Mouse (Mus musculus): ENCODE results near the gene Nrsn2. TPM values are rescaled to one million over a fixed set of nuclear protein-coding genes. Genes with fewer than 3 reads are reported as not detected.

The Nrsn2 gene
- 5.3 and 6.2 TPM in 2 replicates for polyA plus RNA-seq (2014; fragmentation: Nextera tagmentation; extraction: Ambion mirVana)

- Histone ChIP-seq H3K4me3 (ENCODE audit: low read depth, low read length) (peak within 1 kb of the TSS; percentile 16), H3K4me1 (ENCODE audit: control insufficient read depth, insufficient read depth, low read length) (peaks cover 14% of the 10 kb centered on the region), H3K27me3 (ENCODE audit: control insufficient read depth, insufficient read depth, low read length) (peaks cover 5% of the 10 kb centered on the region; the same call in 1 of the 2 replicates), H3K4me2 (peak within 1 kb of the TSS; percentile 44), H3K9me3 (ENCODE audit: control insufficient read depth, low read length) (no peaks in the 10 kb centered on the region), H3K36me3 (ENCODE audit: control insufficient read depth, insufficient read depth, low read length) (no peaks in the 10 kb centered on the region), H3K9ac (ENCODE audit: low read length) (peak within 1 kb of the TSS; percentile 28), H3K27ac (ENCODE audit: low read depth, low read length) (peak within 1 kb of the TSS; percentile 72)
- DNase-seq (ENCODE audit: low spot score, missing footprints) (peak; percentile 92), ATAC-seq (ENCODE audit: low FRiP score) (peak; percentile 67)
- 1% methylated on average over 16 of the region's 16 CpGs for WGBS
Measured at GRCm38 (mm10) chr2:152376345-152376741, at the start of gene Nrsn2. Gene Nrsn2 (minus strand): TSS chr2:152376638.

- Histone ChIP-seq H3K27me3 (ENCODE audit: control insufficient read depth, insufficient read depth, low read length) (no peaks in the 10 kb centered on the region), H3K4me2 (peak overlapping the region; percentile 83; the same call in 1 of the 2 replicates)
- 93% methylated on average over 3 of the region's 3 CpGs for WGBS
Measured at GRCm38 (mm10) chr2:152415786-152416185, 39.3 kb upstream of the Nrsn2 start.

GRCm38 (mm10) chr2:152415287-152415686 is 38.8 kb upstream of the Nrsn2 start, which contains the start of gene 6820408C15Rik:
Gene 6820408C15Rik (plus strand): TSS chr2:152415587.
- Histone ChIP-seq H3K4me3 (ENCODE audit: low read depth, low read length) (peak within 1 kb of the TSS; percentile 96), H3K4me1 (ENCODE audit: control insufficient read depth, insufficient read depth, low read length) (peaks cover 29% of the 10 kb centered on the region), H3K27me3 (ENCODE audit: control insufficient read depth, insufficient read depth, low read length) (no peaks in the 10 kb centered on the region), H3K9ac (ENCODE audit: low read length) (peak within 1 kb of the TSS; percentile 98), H3K27ac (ENCODE audit: low read depth, low read length) (peak within 1 kb of the TSS; percentile 94), H3K4me2 (peak within 1 kb of the TSS; percentile 83), H3K36me3 (ENCODE audit: control insufficient read depth, insufficient read depth, low read length) (no peaks in the 10 kb centered on the region), H3K9me3 (ENCODE audit: control insufficient read depth, low read length) (peaks cover 7% of the 10 kb centered on the region; the same call in 1 of the 2 replicates)
- WGBS, result 28% methylated on average over 4 of the region's 4 CpGs
- DNase-seq (ENCODE audit: low spot score, missing footprints), result no peak
- no peak for ATAC-seq (ENCODE audit: low FRiP score)

More at GRCm38 (mm10) chr2:152415786-152416185, 39.3 kb upstream of the Nrsn2 start:
- ATAC-seq (ENCODE audit: low FRiP score), result no peak
- peaks cover 7% of the 10 kb centered on the region; the same call in 1 of the 2 replicates for H3K9me3 ChIP-seq (ENCODE audit: control insufficient read depth, low read length)
- H3K36me3 ChIP-seq (ENCODE audit: control insufficient read depth, insufficient read depth, low read length), result no peaks in the 10 kb centered on the region
- peak overlapping the region; percentile 96; the same call in 1 of the 2 replicates for H3K4me3 ChIP-seq (ENCODE audit: low read depth, low read length)
- peak overlapping the region; percentile 98; the same call in 1 of the 2 replicates for H3K9ac ChIP-seq (ENCODE audit: low read length)
- peak; percentile 82 for DNase-seq (ENCODE audit: low spot score, missing footprints)
- H3K4me1 ChIP-seq (ENCODE audit: control insufficient read depth, insufficient read depth, low read length), result peaks cover 24% of the 10 kb centered on the region
- no peak overlapping the region for H3K27ac ChIP-seq (ENCODE audit: low read depth, low read length)

- Histone ChIP-seq H3K27ac (ENCODE audit: low read depth, low read length) (peak within 1 kb of the TSS; percentile 94), H3K4me2 (peak within 1 kb of the TSS; percentile 83), H3K36me3 (ENCODE audit: control insufficient read depth, insufficient read depth, low read length) (no peaks in the 10 kb centered on the region), H3K4me3 (ENCODE audit: low read depth, low read length) (peak within 1 kb of the TSS; percentile 96), H3K4me1 (ENCODE audit: control insufficient read depth, insufficient read depth, low read length) (peaks cover 31% of the 10 kb centered on the region), H3K27me3 (ENCODE audit: control insufficient read depth, insufficient read depth, low read length) (no peaks in the 10 kb centered on the region), H3K9me3 (ENCODE audit: control insufficient read depth, low read length) (peaks cover 7% of the 10 kb centered on the region; the same call in 1 of the 2 replicates), H3K9ac (ENCODE audit: low read length) (peak within 1 kb of the TSS; percentile 98)
- ATAC-seq (ENCODE audit: low FRiP score) (peak; percentile 75), DNase-seq (ENCODE audit: low spot score, missing footprints) (peak; percentile 98)
- under 1% methylated on average over 43 of the region's 65 CpGs for WGBS
Measured at GRCm38 (mm10) chr2:152414591-152415165, 38.2 kb upstream of the Nrsn2 start, which contains the start of gene Zcchc3. Gene Zcchc3 (minus strand): TSS chr2:152415027.

GRCm38 (mm10) chr2:152413765-152414584 is 37.5 kb upstream of the Nrsn2 start:
- H3K36me3 ChIP-seq (ENCODE audit: control insufficient read depth, insufficient read depth, low read length), result no peaks in the 10 kb centered on the region
- WGBS, result under 1% methylated on average over 85 of the region's 86 CpGs
- ATAC-seq (ENCODE audit: low FRiP score), result peak; percentile 13

GRCm38 (mm10) chr2:152413158-152413764 is 36.8 kb upstream of the Nrsn2 start:
- Histone ChIP-seq H3K36me3 (ENCODE audit: control insufficient read depth, insufficient read depth, low read length) (no peaks in the 10 kb centered on the region), H3K9ac (ENCODE audit: low read length) (peak overlapping the region; percentile 98), H3K4me3 (ENCODE audit: low read depth, low read length) (peak overlapping the region; percentile 96), H3K4me1 (ENCODE audit: control insufficient read depth, insufficient read depth, low read length) (peaks cover 31% of the 10 kb centered on the region), H3K9me3 (ENCODE audit: control insufficient read depth, low read length) (peaks cover 7% of the 10 kb centered on the region; the same call in 1 of the 2 replicates), H3K4me2 (peak overlapping the region; percentile 83), H3K27ac (ENCODE audit: low read depth, low read length) (peak overlapping the region; percentile 94), H3K27me3 (ENCODE audit: control insufficient read depth, insufficient read depth, low read length) (no peaks in the 10 kb centered on the region)
- WGBS, result under 1% methylated on average over 21 of the region's 21 CpGs
- ATAC-seq (ENCODE audit: low FRiP score) (no peak), DNase-seq (ENCODE audit: low spot score, missing footprints) (peak; percentile 91)

More at GRCm38 (mm10) chr2:152413765-152414584, 37.5 kb upstream of the Nrsn2 start:
- peak overlapping the region; percentile 94 for H3K27ac ChIP-seq (ENCODE audit: low read depth, low read length)
- peak overlapping the region; percentile 83 for H3K4me2 ChIP-seq
- peak overlapping the region; percentile 98 for H3K9ac ChIP-seq (ENCODE audit: low read length)
- peak; percentile 96 for DNase-seq (ENCODE audit: low spot score, missing footprints)
- peaks cover 7% of the 10 kb centered on the region; the same call in 1 of the 2 replicates for H3K9me3 ChIP-seq (ENCODE audit: control insufficient read depth, low read length)
- H3K4me1 ChIP-seq (ENCODE audit: control insufficient read depth, insufficient read depth, low read length), result peaks cover 31% of the 10 kb centered on the region
- peak overlapping the region; percentile 96 for H3K4me3 ChIP-seq (ENCODE audit: low read depth, low read length)
- H3K27me3 ChIP-seq (ENCODE audit: control insufficient read depth, insufficient read depth, low read length), result no peaks in the 10 kb centered on the region

- DNase-seq (ENCODE audit: low spot score, missing footprints), result peak; percentile 92
- H3K36me3 ChIP-seq (ENCODE audit: control insufficient read depth, insufficient read depth, low read length), result no peaks in the 10 kb centered on the region
- peaks cover 7% of the 10 kb centered on the region; the same call in 1 of the 2 replicates for H3K9me3 ChIP-seq (ENCODE audit: control insufficient read depth, low read length)
- WGBS, result 2% methylated on average over 15 of the region's 15 CpGs
- peak overlapping the region; percentile 83 for H3K4me2 ChIP-seq
- ATAC-seq (ENCODE audit: low FRiP score), result no peak
- H3K27ac ChIP-seq (ENCODE audit: low read depth, low read length), result peak overlapping the region; percentile 54; the same call in 1 of the 2 replicates
- no peaks in the 10 kb centered on the region for H3K27me3 ChIP-seq (ENCODE audit: control insufficient read depth, insufficient read depth, low read length)
- peak overlapping the region; percentile 98 for H3K9ac ChIP-seq (ENCODE audit: low read length)
- H3K4me1 ChIP-seq (ENCODE audit: control insufficient read depth, insufficient read depth, low read length), result peaks cover 31% of the 10 kb centered on the region
- H3K4me3 ChIP-seq (ENCODE audit: low read depth, low read length), result peak overlapping the region; percentile 96
Measured at GRCm38 (mm10) chr2:152412526-152413157, 36.2 kb upstream of the Nrsn2 start.

GRCm38 (mm10) chr2:152411471-152411870 is 35.0 kb upstream of the Nrsn2 start:
- Histone ChIP-seq H3K27me3 (ENCODE audit: control insufficient read depth, insufficient read depth, low read length) (no peaks in the 10 kb centered on the region), H3K36me3 (ENCODE audit: control insufficient read depth, insufficient read depth, low read length) (no peaks in the 10 kb centered on the region), H3K4me1 (ENCODE audit: control insufficient read depth, insufficient read depth, low read length) (peaks cover 33% of the 10 kb centered on the region), H3K9me3 (ENCODE audit: control insufficient read depth, low read length) (peaks cover 7% of the 10 kb centered on the region; the same call in 1 of the 2 replicates), H3K27ac (ENCODE audit: low read depth, low read length) (peak overlapping the region; percentile 94), H3K9ac (ENCODE audit: low read length) (peak overlapping the region; percentile 98), H3K4me2 (peak overlapping the region; percentile 83), H3K4me3 (ENCODE audit: low read depth, low read length) (peak overlapping the region; percentile 96)
- 1% methylated on average over 7 of the region's 7 CpGs for WGBS
- DNase-seq (ENCODE audit: low spot score, missing footprints) (peak; percentile 97), ATAC-seq (ENCODE audit: low FRiP score) (peak; percentile 6; the same call in 1 of the 2 replicates)
